Mouse (Mus musculus) spleen, postnatal 14 days (tissue): Measurements from ENCODE around the gene Vps45.

ENCODE experiments used
- DNase-seq, 2 experiments: peaks; one replicate each; pipeline ENCODE4 v3.0.0; 2021 to 2022; ENCODE audit warnings: low spot score in 2 of 2

The Vps45 gene

DNA sequence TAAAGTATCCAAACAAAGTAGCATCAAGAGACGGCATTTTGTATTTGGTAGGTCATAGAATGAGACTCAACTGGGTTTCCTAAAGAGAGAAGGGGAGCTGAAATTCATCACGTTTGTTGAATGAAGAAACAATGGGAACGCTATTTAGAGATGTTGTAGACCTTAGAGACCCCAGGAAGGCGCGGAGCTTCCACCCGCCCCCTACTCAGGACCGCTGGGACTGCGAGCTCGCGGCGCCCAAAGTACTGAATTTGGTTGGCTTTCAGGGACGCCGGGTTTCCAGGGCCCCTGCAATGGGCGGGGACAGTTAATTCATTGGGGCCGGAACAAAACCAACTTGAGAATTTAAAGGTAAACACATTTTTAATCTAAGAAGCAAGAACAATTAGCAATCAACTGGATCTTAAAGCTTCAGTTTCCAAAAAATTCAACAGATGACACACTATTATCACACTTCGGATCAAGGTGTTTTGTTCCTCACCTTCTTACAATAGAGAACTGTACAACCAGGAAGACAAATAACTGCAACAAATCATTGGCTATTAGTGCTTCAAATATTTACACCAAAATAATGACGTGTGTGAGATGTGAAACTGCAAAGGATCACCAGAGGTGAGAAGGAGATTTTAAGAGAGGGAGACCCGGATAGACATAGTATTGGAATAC is at the start of gene Vps45:
Vps45 (minus strand) TSS at position 236 of the 666 bp plus-strand sequence.
- DNase-seq = peak; percentile 47 to 56

DNA sequence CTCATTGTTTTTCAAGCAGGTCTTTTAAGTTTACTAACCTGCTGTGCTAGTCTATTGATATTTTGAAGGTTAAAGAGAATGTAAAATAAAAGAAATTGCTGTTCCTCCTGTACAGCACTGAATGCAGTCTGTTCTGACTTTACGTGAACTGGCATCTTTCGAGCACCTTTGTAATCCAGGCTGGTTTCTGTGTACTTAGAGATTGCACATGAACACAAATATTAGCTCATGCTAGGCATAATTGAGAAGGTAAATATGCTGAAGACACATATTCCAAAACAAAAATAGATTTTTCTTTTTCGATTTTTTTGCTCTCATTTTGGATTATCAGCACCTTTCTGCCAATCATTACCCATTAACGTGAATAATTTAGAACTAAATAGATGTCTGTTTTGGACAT is 47.9 kb upstream of the Vps45 start:
- DNase-seq = no peak

DNA sequence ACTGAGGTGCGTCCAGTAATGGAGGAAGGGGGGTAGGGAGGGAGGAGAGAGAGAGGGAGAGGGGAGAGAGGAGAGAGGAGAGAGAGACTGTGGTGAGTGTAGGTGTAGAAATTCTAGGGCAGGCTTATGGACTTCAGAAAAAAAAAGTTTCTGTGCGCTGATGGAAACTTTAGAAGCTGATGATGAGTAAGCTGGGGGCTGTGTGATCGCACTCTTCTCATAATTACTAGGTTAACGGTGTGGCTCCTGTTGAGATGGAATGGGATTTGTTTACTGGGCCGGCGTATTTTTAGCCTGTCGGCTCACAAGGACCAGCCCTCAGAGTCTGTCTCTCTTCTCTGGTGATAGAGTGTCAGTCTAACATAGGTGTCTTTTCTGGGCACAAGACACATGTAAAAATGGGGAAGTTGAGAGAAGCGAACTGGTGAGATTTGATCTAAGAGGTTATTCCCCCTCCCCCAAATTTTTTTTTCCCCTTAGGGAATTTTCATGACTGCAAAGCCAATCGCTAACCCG is 47.0 kb upstream of the Vps45 start:
- peak in 1 of 2 experiments; percentile 6 for DNase-seq

DNA sequence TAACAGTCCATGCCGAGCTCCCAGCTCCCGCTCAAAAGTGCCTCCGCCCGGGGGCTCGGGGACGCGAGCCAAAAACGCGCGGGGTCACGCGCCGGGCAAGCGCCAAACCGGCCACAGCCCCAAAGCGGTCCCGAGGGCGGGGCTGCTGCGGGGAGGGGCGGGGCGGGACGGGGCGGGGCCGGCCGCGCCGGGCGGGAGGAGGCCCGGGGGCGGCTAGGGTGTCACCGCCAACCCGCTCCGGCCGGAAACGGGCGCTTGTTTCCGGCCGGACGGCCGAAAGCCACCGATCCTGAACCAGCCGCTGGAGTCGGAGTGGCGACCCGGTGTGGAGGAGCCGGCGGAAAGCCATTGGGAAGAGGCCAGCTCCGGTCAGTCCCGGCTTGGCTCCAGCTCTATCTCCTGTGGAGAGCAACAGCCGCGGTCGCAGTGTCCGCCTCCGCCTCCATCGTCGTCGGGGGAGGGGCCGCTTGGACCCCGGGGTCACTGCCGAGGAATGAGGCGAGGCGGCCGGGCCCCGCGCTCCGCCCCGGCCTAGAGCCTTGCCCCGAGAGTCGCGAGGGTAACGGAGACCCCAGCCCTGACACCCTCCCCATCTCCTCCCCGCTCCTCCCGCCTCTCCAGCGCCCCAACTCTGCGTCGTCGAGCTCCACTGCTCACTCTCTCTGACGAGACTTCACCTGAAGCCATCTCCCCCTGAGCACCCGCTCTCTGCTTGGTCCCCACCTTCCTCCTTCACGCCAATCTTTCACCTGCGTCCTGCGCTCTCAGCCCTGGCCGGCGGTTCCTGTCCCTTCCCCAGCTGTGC is 46.2 kb upstream of the Vps45 start, which contains the start of gene Otud7b:
Otud7b (plus strand) TSS at position 267 of the 805 bp plus-strand sequence.
- peak; percentile 65 to 74 for DNase-seq

DNA sequence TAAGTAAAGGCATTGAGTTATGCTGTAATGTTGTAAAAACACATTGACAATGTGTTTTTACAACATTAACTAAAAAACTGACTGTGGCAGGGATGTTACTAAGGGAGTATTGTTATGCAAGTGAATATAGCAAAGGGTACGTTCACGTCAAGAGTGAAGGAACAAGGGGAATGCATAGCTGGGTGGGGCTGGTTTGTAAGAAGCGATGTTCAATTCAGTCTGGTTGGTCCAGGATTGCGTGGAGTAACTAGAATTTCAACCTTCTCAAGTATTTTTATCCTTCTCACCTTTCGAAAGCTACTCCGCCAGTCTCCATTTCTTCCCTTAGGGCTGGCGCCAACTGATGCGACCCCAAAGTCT is 45.6 kb upstream of the Vps45 start:
- DNase-seq = no peak

DNA sequence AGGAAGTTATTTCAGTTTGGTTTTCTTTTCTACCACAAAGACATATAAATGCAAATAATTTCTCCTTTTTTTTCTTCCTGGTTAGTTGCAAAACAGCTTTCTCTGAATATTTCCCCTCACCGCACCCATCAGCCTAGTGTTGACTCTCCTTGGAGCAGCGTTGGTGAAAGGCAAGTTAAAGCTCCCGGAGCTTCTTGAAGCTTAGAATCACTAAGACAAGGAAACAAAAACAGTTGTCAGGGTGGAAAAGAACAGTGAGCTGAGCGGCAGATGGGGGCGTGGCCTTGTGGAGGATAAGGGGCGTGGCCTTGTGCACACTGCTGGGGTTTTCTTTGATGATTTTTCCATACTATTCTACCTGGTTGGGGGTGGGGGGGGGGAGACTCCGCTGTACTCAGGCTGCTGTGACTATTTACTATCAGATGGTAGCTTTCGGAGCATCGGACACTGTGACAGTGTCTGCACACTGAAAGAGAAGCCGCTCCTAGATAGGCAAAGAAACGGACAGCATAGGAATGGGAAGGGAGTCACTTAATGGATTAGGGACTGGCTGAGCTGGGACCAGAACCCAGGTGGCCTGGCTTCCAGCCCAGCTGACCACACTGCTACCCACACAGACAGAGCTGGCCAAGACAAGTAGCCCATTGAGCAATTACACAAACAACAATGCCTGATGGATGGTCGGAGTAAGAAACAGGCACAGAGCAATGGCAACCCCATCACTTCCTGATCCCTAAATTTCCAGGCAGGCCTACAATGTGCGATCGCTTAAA is 44.0 kb upstream of the Vps45 start:
- peak; percentile 39 to 61 for DNase-seq

DNA sequence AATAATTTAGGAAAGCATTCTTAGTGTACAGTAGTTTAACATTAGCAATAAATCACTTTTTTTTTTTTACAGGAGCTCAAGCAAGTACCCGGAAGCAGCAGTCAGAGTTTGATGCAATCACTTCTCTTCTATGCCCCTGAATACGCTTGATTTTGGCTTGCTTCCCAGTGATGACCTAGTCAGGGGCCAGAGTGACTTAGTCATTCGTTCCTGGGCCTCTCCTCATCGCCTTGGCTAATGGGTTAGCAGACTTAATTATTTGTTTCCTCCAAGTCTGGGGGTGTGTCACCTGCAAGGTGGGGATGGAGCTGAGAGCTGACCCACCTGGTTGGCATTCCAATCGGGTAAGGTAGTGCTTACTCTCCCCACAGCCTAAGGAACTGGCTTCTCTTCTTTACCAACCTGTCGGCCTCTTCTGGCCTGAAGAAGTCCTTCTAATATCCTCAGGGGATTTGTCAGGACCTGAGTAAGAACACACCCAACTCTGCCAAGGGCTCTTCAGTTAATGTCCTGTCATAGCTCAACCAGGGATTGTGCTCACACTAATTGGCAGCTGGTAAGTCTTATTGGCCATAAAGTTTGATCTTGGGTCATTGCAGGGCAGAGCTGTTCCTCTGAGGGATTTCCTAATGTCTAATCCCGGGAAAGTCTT is 40.5 kb upstream of the Vps45 start:
- no peak for DNase-seq

DNA sequence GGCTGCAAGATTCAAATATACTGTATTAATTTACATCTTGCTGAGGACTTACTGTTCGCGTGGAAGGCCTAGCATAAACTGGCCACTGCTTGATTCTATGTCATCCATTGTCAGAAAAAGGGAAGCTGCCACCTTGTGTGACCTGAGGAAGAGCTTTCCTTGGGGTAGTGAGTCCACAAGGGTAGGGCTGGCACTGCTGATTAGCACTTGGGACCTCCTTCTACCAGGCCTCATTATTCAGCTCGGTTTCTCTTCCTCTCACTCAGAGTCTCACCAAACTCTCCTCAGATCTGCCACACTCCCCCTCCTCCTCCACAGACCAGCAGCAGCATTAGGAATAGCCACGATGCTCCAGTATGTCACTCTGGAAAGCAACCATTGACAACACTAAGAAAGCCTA is 39.9 kb upstream of the Vps45 start:
- DNase-seq = no peak

DNA sequence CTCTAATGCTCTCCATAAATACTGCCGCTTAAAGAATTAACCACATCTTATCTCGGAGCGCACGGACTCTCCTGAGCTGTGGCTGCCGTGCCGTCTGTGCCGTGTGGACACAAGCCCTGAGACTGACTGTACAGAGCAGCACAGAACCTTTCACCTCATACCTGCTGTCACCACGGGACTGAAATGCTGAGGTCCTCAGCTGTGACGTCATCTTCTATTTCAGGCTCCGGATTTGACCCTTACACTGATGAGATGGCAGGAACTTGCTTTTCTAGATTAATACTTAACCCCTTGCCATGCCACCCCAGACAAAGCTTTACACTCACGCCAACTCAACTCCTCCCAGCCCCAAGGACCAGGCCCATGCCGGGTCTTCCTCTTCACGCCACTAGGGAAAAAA is 35.9 kb upstream of the Vps45 start:
- no peak for DNase-seq

DNA sequence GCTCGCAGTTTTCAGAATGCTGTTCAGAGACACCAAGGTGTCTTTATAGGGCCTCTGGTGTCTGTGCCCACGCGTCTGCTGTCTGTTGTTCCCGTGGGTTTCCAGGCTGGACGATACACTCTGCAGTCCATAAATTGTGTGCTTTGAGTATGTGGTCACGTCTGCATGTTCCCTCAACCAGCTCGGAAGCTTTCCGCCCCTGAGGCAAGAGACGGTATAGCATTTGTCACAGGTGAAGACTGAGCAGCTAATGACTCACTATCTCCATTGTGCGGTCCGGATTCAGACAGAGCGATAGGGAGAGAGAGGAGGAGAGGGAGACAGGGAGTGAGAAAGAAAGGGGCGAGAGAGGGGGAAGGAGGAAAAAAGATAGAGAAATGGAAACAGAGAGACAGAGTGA is 35.2 kb upstream of the Vps45 start:
- DNase-seq = no peak

DNA sequence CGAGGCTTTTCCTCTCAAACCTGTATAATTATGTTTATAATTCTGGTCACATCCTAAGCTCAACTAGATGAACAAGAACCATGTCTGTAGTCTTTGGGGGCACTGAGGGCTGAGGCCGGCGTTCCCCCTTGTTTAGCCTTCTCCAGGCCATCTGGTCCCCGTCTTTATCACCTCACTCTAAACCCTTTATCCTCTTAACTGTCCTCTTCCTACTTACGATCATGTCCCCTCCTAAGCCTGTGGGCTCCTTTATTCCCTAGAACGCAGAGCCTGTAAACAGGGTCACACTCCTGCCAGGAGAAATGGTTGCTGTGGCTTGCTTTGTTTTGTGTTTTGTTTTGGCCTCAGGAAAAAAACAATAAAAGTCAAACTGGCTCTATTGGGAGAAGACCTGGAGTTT is 33.7 kb upstream of the Vps45 start:
- DNase-seq = no peak

DNA sequence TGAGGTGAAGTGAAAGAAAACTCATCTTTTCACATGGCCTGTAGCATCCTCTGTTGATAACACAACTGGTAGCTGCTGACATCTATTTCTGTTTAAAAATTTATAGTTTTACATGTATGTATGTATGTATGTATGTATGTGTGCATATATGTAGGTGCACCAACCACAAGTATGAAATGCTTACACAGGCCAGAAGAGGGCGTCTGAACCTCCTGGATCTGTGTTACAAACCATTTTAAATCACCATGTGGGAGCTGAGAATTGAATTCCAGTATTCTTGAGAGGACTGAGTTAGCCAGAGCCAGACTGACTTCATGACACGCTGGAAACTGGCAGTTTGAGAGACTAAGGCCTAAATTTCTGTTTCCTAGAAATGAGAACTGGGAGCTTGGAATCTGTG is 32.9 kb upstream of the Vps45 start:
- no peak for DNase-seq

DNA sequence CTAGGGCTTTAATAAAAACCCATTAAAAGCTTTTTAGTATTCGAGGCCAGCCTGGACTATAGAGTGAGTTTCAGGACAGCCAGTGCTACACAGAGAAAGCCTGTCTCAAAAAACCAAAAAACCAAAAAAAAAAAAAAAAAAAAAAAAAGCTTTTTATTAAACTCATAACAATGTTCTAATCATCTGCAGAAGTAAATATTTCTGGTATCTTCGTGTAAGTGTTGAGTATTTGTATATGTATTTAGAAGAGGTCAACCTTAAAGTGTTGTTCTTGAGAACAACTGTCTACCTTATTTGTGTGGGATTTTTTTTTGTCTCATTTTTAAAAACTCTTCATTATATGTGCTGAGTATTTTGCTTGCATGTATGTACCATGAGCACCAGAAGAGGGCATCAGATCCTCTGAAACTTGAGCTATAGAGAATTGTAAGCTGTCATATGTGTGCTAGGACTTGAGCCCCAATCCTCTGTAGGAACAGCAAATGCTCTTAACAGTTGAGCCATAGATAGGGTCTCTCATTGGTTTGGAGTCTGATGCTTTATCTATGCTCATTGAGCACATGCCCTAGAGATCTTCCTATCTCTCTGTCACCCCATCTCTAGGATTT is 31.7 kb upstream of the Vps45 start:
- DNase-seq = no peak

DNA sequence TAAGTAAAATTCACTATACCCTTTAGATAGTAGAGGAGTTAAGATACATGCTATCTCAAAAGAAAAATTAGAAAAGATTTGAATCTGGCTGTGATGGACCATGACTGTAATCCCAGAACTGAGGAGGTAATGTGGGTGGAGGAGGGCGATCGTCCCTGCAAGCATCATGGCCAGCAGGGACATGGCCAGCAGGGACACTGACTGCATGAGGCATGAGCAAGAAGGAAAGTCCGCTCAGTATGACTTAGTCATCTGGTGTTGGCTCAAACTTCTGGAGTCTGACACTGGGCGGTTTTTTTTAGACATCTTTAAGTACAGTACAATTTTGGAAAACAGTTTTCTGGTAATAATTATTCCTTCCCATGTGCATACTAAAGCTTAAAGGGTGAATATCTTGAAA is 29.5 kb upstream of the Vps45 start:
- no peak for DNase-seq

DNA sequence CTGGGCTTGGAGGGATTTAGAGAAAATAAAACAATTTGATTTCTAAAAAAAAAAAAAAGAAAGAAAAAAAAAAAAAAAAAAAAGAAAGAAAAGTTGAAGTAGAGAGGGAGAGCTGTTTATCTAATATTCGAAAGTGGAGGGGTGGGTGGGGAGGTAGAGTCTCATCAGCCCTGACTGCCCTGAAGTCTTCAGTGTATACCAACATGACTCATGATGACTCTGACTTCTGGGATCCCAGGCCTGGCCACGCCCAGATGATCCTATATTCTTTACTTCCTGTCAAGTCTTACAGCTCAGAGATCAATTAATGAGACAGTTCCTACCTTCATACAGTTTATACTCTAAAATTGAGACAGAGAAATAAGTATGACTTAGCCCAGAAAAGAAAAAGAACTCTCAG is 29.0 kb upstream of the Vps45 start:
- no peak for DNase-seq

DNA sequence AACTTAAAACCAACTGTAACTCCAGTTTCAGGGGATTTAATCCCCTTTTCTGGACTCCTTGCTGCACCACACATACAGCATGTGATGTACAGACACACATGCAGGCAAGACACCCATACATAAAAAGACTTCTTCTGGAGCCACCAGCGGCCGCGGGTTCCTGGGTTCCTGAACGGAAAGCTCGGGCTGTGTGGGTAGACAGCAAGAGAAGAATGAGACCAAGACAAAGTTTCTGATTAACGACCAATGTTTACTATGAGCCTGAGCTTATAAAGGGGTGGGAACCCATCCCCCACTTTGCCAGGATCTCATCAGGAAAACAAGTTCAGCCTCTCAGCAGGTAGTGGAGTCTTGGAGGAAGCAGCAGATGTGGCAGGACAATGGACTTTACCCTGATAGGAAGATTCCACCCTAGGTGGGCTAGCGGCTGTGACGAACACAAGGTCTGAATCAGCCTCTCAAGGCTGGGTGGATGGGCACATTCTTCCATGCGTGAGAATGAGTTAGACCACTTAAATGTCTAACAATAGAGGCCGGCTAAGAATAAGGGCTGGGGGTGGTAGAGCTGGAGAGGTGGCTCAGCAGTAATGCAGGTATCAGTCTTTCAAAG is 26.0 kb upstream of the Vps45 start:
- DNase-seq = no peak

DNA sequence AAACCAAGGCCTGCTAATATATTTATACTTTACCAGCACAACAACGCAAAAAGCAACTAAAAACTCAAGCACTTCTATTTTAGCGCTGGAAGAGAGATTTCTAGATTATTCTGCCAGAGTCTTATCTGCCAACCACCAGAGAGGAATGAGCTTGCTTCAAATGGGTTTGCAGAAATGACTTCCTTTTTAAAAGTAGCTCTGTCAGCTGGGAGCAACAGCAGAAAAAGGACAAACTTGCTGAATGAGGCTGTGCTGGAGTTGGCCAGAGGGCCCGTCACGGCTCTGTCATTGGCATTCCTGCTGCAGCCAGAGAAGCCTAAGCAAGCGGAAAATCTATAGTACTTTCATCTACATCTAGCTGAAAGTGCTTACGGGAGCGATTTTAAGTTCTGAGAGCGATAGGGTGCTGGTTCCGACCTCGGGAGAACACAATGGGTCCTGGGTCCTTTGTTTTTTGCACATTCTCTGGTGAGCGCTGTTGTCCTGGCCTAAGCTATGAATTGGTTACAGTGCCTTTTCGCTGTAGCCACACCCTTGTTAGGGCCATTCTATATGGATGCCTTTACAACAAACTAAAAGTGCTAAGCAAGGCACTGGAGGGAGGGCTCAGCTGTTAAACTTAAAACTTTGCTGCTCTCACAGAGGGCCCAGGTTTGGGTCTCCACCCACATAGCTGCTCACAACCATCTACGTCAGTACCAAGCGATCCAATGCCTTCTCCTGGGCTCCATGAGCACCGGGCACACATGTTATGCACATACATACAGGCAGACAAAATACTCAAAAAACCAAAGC is 24.6 kb upstream of the Vps45 start:
- no peak for DNase-seq

DNA sequence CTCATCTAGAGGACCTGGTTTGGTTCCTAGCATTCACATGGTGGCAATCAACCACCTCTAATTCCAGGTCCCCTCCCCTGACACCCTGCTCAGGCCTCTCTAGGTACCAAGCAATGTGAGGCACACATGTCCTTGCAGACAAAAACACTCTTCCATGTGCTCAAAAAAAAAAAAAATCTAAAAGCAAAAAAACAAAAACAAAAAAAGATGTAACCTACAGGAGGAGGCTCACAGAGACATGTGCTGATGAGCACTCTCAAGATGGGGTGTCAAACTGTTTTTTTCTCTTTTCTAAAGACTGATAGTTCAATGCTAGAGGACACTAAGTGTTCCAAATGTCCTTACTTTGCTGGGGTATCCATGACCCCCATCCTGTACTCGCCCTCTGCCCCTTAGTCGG is 23.8 kb upstream of the Vps45 start:
- DNase-seq = no peak

DNA sequence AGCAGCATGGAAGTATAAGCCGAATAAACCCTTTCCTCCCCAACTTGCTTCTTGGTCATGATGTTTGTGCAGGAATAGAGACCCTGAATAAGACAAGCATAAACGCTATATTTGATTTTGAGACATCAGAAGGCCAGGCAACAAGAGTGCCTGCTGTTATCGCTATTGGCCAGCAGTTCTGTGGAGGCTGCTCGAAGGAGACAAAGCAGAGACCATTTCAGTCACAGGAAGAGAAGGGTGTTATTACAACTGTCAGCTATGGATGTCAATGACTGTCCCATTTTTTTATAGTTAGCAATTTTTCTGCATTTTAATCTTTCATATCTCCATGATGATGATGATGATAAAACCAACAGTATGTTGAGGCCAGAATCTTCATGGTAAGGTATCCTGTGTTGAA is 23.4 kb upstream of the Vps45 start:
- DNase-seq = no peak

DNA sequence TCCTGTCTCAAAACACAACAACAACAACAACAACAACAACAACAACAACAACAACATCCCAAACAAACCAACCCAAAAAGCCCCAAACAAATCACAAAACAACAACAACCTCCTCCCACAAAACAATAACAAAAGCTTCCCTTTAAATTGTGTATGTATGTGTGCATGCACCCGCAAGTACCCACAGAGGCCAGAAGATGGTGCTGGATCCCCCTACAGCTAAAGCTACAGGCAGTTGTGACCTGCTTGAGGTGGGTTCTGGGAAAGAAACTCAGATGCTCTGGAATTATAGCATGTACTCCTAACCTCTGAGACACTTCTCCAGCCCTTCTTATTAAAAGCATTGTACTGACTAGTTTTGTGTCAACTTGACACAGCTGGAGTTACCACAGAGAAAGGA is 22.7 kb upstream of the Vps45 start:
- DNase-seq = peak in 1 of 2 experiments; percentile 31
